Mouse (Mus musculus): ENCODE data around the gene Psen2. TPM values are rescaled to one million over a fixed set of nuclear protein-coding genes. Genes with fewer than 3 reads are reported as not detected.
A peak's percentile ranks its signal among the peaks of the same experiment; 100 is the strongest.

The Psen2 gene
- polyA plus RNA-seq, 1 experiment from 2014 or later: 7.9 TPM

DNA sequence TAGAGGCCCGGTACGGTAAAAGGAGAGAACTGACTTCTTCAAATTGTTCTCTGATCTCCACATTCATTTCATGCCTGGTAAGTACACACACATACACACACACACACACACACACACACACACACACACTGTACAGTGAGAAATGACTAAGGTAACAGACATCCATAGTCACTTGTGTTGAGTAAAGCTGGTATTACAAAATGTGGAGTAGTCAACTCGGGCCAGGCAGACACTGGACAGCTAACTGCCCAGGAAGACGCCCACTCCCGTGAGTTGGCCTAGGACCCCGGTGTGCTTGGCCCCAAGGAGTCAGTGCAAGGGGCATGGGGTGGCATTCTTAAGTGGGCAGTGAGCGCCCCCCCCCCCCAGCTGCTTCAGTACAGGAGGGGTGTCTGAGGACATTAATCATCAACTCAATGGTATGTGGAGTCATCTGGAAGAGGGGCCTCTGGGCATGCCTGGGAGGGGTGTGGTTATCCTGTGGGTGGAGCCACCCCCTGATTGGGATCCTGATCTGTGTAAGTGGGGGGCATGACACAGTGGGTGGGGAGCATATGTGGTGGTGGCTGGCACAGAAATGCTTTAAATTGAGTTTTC, 25.7 kb upstream of the Psen2 start:
- no peak for TF ChIP-seq CTCF (IDR thresholded peaks at IDR 0.05; ENCODE audit: low read depth)
- Histone ChIP-seq H3K4me2 (no peak overlapping the region), H3K27ac (ENCODE audit: low read depth) (no peak overlapping the region), H3K9ac (no peak overlapping the region), H3K27me3 (ENCODE audit: insufficient read depth, low read length) (no peaks in the 10 kb centered on the region), H3K4me1 (ENCODE audit: insufficient read depth) (peaks cover 2% of the 10 kb centered on the region), H3K9me3 (ENCODE audit: low read depth, low read length) (no peaks in the 10 kb centered on the region), H3K36me3 (ENCODE audit: insufficient read depth) (no peaks in the 10 kb centered on the region), H3K4me3 (ENCODE audit: low read depth, low read length) (no peak overlapping the region)
- WGBS: 77% methylated on average over 7 of the region's 7 CpGs
- DNase-seq (no peak), ATAC-seq (ENCODE audit: insufficient read depth) (no peak; the same call in 1 of the 2 replicates)

DNA sequence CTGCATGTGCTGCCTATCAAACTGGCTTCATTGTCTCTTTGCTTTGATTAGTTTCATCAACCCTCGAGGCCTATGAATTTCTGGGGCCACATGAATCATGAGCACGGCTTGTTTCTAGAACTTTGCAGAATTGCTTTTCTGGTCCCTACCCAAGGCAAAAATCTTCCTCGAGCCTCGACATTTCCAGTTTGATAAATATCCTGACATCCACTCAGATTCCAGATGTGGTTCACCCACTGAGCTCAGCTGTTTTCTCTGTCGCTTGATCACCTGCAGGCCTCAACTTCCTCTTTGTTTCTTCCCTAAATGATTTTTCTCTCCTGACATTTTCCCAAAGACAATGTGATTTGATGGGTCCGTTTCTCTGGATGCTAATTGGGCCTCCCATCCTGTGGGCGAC, 25.0 kb upstream of the Psen2 start:
- Histone ChIP-seq H3K9ac (no peak overlapping the region), H3K27ac (ENCODE audit: low read depth) (no peak overlapping the region), H3K27me3 (ENCODE audit: insufficient read depth, low read length) (no peaks in the 10 kb centered on the region), H3K36me3 (ENCODE audit: insufficient read depth) (no peaks in the 10 kb centered on the region), H3K9me3 (ENCODE audit: low read depth, low read length) (no peaks in the 10 kb centered on the region), H3K4me2 (no peak overlapping the region), H3K4me3 (ENCODE audit: low read depth, low read length) (no peak overlapping the region), H3K4me1 (ENCODE audit: insufficient read depth) (peaks cover 6% of the 10 kb centered on the region)
- TF ChIP-seq CTCF (IDR thresholded peaks at IDR 0.05; ENCODE audit: low read depth): no peak
- ATAC-seq (ENCODE audit: insufficient read depth) (no peak), DNase-seq (no peak)
- 69% methylated on average over 7 of the region's 7 CpGs for whole genome bisulfite sequencing

GRCm38 (mm10) chr1:180286081-180286831, 23.0 kb upstream of the Psen2 start:
- Histone ChIP-seq H3K4me1 (ENCODE audit: insufficient read depth) (peaks cover 6% of the 10 kb centered on the region), H3K9ac (no peak overlapping the region), H3K27me3 (ENCODE audit: insufficient read depth, low read length) (no peaks in the 10 kb centered on the region), H3K9me3 (ENCODE audit: low read depth, low read length) (no peaks in the 10 kb centered on the region), H3K4me2 (no peak overlapping the region), H3K36me3 (ENCODE audit: insufficient read depth) (no peaks in the 10 kb centered on the region), H3K27ac (ENCODE audit: low read depth) (peak overlapping the region; percentile 50; the same call in 1 of the 2 replicates), H3K4me3 (ENCODE audit: low read depth, low read length) (no peak overlapping the region)
- no peak for TF ChIP-seq CTCF (IDR thresholded peaks at IDR 0.05; ENCODE audit: low read depth)
- DNase-seq (peak; percentile 17), ATAC-seq (ENCODE audit: insufficient read depth) (no peak)
- WGBS: 60% methylated on average over 15 of the region's 15 CpGs

DNA sequence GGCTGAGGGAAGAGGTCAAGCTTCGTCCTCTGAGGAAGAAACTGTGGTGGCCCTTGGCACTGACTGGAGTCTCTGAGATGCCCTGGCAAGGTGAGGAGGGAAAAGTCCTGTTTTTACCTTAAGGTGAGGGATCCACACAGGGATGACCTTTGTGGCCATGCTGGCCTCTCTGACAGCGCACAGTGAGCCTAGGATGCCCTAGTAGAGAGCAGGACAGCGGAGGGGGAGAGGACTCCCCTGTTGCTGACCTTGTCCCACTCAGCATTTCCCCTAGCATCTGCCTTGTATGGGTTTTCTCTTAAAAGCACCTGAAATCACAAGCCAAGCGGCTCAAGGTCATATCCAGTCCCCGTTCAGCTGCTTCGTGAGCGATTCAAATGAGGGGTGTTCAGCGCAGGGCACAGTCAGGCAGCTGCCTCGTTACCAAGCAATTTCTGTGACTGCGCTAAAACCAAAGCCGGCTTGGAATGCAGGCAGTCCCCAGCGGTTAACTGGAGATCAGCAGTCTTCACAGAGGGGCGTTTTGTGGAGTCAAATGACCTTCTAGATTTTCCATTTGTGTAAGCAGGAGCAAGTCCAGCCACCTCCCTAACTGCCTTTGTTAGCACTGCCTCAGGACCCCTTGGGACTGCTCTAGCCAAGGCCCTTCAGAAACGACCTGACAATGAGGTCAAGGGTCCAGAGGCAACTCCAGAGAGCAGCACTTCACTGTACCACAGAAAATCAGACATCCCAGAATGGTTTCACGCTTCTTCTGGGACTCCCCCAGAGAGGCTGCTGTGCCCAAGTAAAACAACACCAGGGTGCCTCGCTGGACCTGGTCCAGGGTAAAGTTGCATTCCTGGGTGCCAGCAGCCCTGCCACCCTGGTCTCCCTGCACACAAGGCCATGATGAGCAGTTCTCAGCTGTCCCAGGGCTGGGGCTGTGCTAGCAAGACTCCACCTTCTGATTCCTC, 20.9 kb upstream of the Psen2 start:
- Histone ChIP-seq H3K27ac (ENCODE audit: low read depth) (no peak overlapping the region; the same call in 1 of the 2 replicates), H3K9ac (peak overlapping the region; percentile 4; the same call in 1 of the 2 replicates), H3K4me1 (ENCODE audit: insufficient read depth) (peaks cover 9% of the 10 kb centered on the region; the same call in 1 of the 2 replicates), H3K4me2 (no peak overlapping the region), H3K27me3 (ENCODE audit: insufficient read depth, low read length) (no peaks in the 10 kb centered on the region), H3K4me3 (ENCODE audit: low read depth, low read length) (no peak overlapping the region), H3K36me3 (ENCODE audit: insufficient read depth) (no peaks in the 10 kb centered on the region), H3K9me3 (ENCODE audit: low read depth, low read length) (no peaks in the 10 kb centered on the region)
- TF ChIP-seq CTCF (IDR thresholded peaks at IDR 0.05; ENCODE audit: low read depth): peak; percentile 44
- ATAC-seq (ENCODE audit: insufficient read depth): peak; percentile 10; the same call in 1 of the 2 replicates
- 23% methylated on average over 16 of the region's 16 CpGs for WGBS
- peak; percentile 62 for DNase-seq

- H3K9me3 ChIP-seq (ENCODE audit: low read depth, low read length): no peaks in the 10 kb centered on the region
- H3K4me3 ChIP-seq (ENCODE audit: low read depth, low read length): no peak overlapping the region
- no peak for TF ChIP-seq CTCF (IDR thresholded peaks at IDR 0.05; ENCODE audit: low read depth)
- H3K4me1 ChIP-seq (ENCODE audit: insufficient read depth): peaks cover 11% of the 10 kb centered on the region; the same call in 1 of the 2 replicates
- peak; percentile 32 for DNase-seq
- H3K27me3 ChIP-seq (ENCODE audit: insufficient read depth, low read length): no peaks in the 10 kb centered on the region
- H3K9ac ChIP-seq: no peak overlapping the region
- WGBS: 49% methylated on average over 6 of the region's 6 CpGs
- no peak for ATAC-seq (ENCODE audit: insufficient read depth)
- no peaks in the 10 kb centered on the region for H3K36me3 ChIP-seq (ENCODE audit: insufficient read depth)
- no peak overlapping the region for H3K27ac ChIP-seq (ENCODE audit: low read depth)
- H3K4me2 ChIP-seq: no peak overlapping the region
These were observed 19.3 kb upstream of the Psen2 start for GRCm38 (mm10) chr1:180282581-180282980.

- peak; percentile 90 for DNase-seq
These were observed 16.4 kb upstream of the Psen2 start for GRCm38 (mm10) chr1:180279648-180280047.

More at GRCm38 (mm10) chr1:180279648-180280047, 16.4 kb upstream of the Psen2 start:
- peak; percentile 83 for ATAC-seq (ENCODE audit: insufficient read depth)
- Histone ChIP-seq H3K36me3 (ENCODE audit: insufficient read depth) (no peaks in the 10 kb centered on the region), H3K4me3 (ENCODE audit: low read depth, low read length) (no peak overlapping the region), H3K9me3 (ENCODE audit: low read depth, low read length) (no peaks in the 10 kb centered on the region), H3K27me3 (ENCODE audit: insufficient read depth, low read length) (no peaks in the 10 kb centered on the region), H3K4me1 (ENCODE audit: insufficient read depth) (peaks cover 11% of the 10 kb centered on the region; the same call in 1 of the 2 replicates), H3K27ac (ENCODE audit: low read depth) (peak overlapping the region; percentile 43), H3K9ac (no peak overlapping the region), H3K4me2 (peak overlapping the region; percentile 16; the same call in 1 of the 2 replicates)
- 24% methylated on average over 7 of the region's 7 CpGs for WGBS
- no peak for TF ChIP-seq CTCF (IDR thresholded peaks at IDR 0.05; ENCODE audit: low read depth)

All from lung, embryonic 14.5 days (tissue).